Mouse (Mus musculus): ENCODE results near the gene Rras2.

- TF ChIP-seq CTCF (IDR thresholded peaks at IDR 0.05; ENCODE audit: low read depth) (no peak), EP300 (IDR thresholded peaks at IDR 0.05; ENCODE audit: low read depth) (no peak)
These were observed 98.7 kb downstream of the Rras2 start for GRCm38 (mm10) chr7:114018861-114019260.

Measured in liver, postnatal 0 days (tissue).